Mouse (Mus musculus) left cerebral cortex, adult 18-20 months (tissue): Measurements from ENCODE around the gene Spert. TPM values are rescaled to one million over a fixed set of nuclear protein-coding genes. Genes with fewer than 3 reads are reported as not detected.

Experiments used
- DNase-seq, 2 experiments: peaks; one replicate each; pipeline ENCODE4 v3.0.0; 2021 to 2022; ENCODE audit warnings: low spot score in 2 of 2, mixed read lengths in 1 of 2
- long read RNA-seq, 2 experiments: library from polyadenylated mRNA; stranded (forward); transcript quantifications; one replicate each; pipeline ENCODE4 v2.0.0; 2021
- total RNA-seq, 2 experiments: library from RNA; stranded (reverse); gene quantifications; 2 replicates each; pipeline ENCODE4 v1.2.3; 2021

Gene Spert
- total RNA-seq: not detected
- long read RNA-seq, experiment 1: 0 reads
- long read RNA-seq, experiment 2: 0 reads

GRCm38 (mm10) chr14:75592978-75593377, at the start of gene Spert:
TSS of gene Spert (minus strand) at chr14:75593116.
- DNase-seq: no peak

GRCm38 (mm10) chr14:75642080-75642479, 49.2 kb upstream of the Spert start, which contains the start of gene Erich6b:
TSS of gene Erich6b (plus strand) at chr14:75642259.
- no peak for DNase-seq

- peak in 1 of 2 experiments; percentile 13 for DNase-seq
Observed at GRCm38 (mm10) chr14:75641369-75641768, 48.5 kb upstream of the Spert start.

GRCm38 (mm10) chr14:75640846-75641245, 47.9 kb upstream of the Spert start:
- DNase-seq: no peak

GRCm38 (mm10) chr14:75637641-75638040, 44.7 kb upstream of the Spert start:
- no peak for DNase-seq

GRCm38 (mm10) chr14:75636107-75636506, 43.2 kb upstream of the Spert start:
- no peak for DNase-seq

- peak; percentile 14 to 49 for DNase-seq
Observed at GRCm38 (mm10) chr14:75635350-75635749, 42.4 kb upstream of the Spert start.

GRCm38 (mm10) chr14:75628870-75629269, 36.0 kb upstream of the Spert start:
- DNase-seq: no peak

- no peak for DNase-seq
Observed at GRCm38 (mm10) chr14:75622984-75623383, 30.1 kb upstream of the Spert start.

- DNase-seq: no peak
Observed at GRCm38 (mm10) chr14:75616375-75616774, 23.5 kb upstream of the Spert start.

GRCm38 (mm10) chr14:75609176-75609575, 16.3 kb upstream of the Spert start:
- DNase-seq: no peak

- DNase-seq: no peak
Observed at GRCm38 (mm10) chr14:75583870-75584269, 9.0 kb downstream of the Spert start.

- DNase-seq: no peak
Observed at GRCm38 (mm10) chr14:75579010-75579409, 13.9 kb downstream of the Spert start.

GRCm38 (mm10) chr14:75566303-75566702, 26.6 kb downstream of the Spert start:
- no peak for DNase-seq

GRCm38 (mm10) chr14:75565534-75566140, 27.3 kb downstream of the Spert start:
- peak; percentile 46 to 53 for DNase-seq

- DNase-seq: no peak
Observed at GRCm38 (mm10) chr14:75561577-75562331, 31.2 kb downstream of the Spert start.

GRCm38 (mm10) chr14:75541731-75542130, 51.2 kb downstream of the Spert start:
- no peak for DNase-seq

- DNase-seq: no peak
Observed at GRCm38 (mm10) chr14:75540996-75541350, 51.9 kb downstream of the Spert start.

GRCm38 (mm10) chr14:75540216-75540995, 52.5 kb downstream of the Spert start:
- DNase-seq: no peak

- no peak for DNase-seq
Observed at GRCm38 (mm10) chr14:75539205-75539604, 53.7 kb downstream of the Spert start.
